11 mouse cellular contexts compared by ENCODE assay signal in genomic region chr11:93185477-93185876, GRCm38 (mm10).
DNase-seq lines count a peak whose midpoint lies in the region; ATAC-seq and TF ChIP-seq lines count a peak whose summit lies in the region.
"Had no signal": no experiment of that assay in that cellular context is flagged by ENCODE, and none has a peak within 500 bp of the region (broad histone marks: within the 10 kb centered on the region; RNA-seq: fewer than 3 reads in every experiment).

No protein-coding gene starts in this region.

- WGBS in heart, postnatal 0 days = 25% methylated on average over 4 of the region's 4 CpGs
- 53% methylated on average over 4 of the region's 4 CpGs for WGBS in lung, postnatal 0 days
- 68% methylated on average over 4 of the region's 4 CpGs for WGBS in intestine, embryonic 16.5 days

- H3K27ac ChIP-seq in heart, postnatal 0 days (ENCODE audit: low read depth) = no peak overlapping the region
- no peak overlapping the region for H3K27ac ChIP-seq in lung, postnatal 0 days (ENCODE audit: low read length)
- H3K27ac ChIP-seq in intestine, embryonic 16.5 days (ENCODE audit: low read length) = no peak overlapping the region
- H3K27ac ChIP-seq: embryonic facial prominence, embryonic 15.5 days had no signal

- peak; percentile 7 for DNase-seq in gastrocnemius, postnatal 25 days
- no peak for DNase-seq in gastrocnemius, postnatal 36 days
- DNase-seq in cerebellum, adult 11 months = peak; percentile 58
- no peak for DNase-seq in heart, postnatal 0 days (ENCODE audit: low spot score)
- no peak for DNase-seq in lung, postnatal 0 days (ENCODE audit: low spot score)
- DNase-seq: B cell, adult 2 months; kidney, adult 11 months had no signal

- H3K4me2 ChIP-seq in heart, postnatal 0 days (ENCODE audit: low read depth, low read length) = no peak overlapping the region
- H3K4me2 ChIP-seq in lung, postnatal 0 days (replicated peaks; ENCODE audit: low read depth, low read length) = no peak overlapping the region
- H3K4me2 ChIP-seq in intestine, embryonic 16.5 days (ENCODE audit: low read depth, low read length) = no peak overlapping the region
- H3K4me2 ChIP-seq: embryonic facial prominence, embryonic 15.5 days had no signal

- no peaks in the 10 kb centered on the region for H3K27me3 ChIP-seq in heart, postnatal 0 days (ENCODE audit: control insufficient read depth, insufficient read depth, low read length)
- no peaks in the 10 kb centered on the region for H3K27me3 ChIP-seq in lung, postnatal 0 days (replicated peaks; ENCODE audit: insufficient read depth, low read length)
- H3K27me3 ChIP-seq in intestine, embryonic 16.5 days (replicated peaks; ENCODE audit: control insufficient read depth, insufficient read depth, low read length) = no peaks in the 10 kb centered on the region
- H3K27me3 ChIP-seq: embryonic facial prominence, embryonic 15.5 days had no signal

- TF ChIP-seq CTCF in heart, postnatal 0 days (IDR thresholded peaks at IDR 0.05; ENCODE audit: low read depth) = no peak
- no peak for TF ChIP-seq CTCF in lung, postnatal 0 days (IDR thresholded peaks at IDR 0.05)

- TF ChIP-seq EP300 in heart, postnatal 0 days (IDR thresholded peaks at IDR 0.05; ENCODE audit: low read depth) = no peak
- TF ChIP-seq EP300 in lung, postnatal 0 days (IDR thresholded peaks at IDR 0.05) = no peak

- ATAC-seq in heart, postnatal 0 days (ENCODE audit: insufficient read depth, low read depth) = peak; percentile 47; the same call in 1 of the 2 replicates
- ATAC-seq in lung, postnatal 0 days = peak; percentile 35
- ATAC-seq in intestine, embryonic 16.5 days = no peak
- no peak for ATAC-seq in granulocyte monocyte progenitor cell, adult 5-6 weeks (replicated peaks; ENCODE audit: poor library complexity, severe bottlenecking)
- no peak for ATAC-seq in monocyte, adult 5-6 weeks (replicated peaks; ENCODE audit: insufficient number of reproducible peaks, low FRiP score, low TSS enrichment, poor library complexity, severe bottlenecking)

- no peak overlapping the region for H3K4me3 ChIP-seq in heart, postnatal 0 days (ENCODE audit: low read depth, low read length)
- H3K4me3 ChIP-seq in lung, postnatal 0 days (ENCODE audit: low read depth, low read length) = no peak overlapping the region
- no peak overlapping the region for H3K4me3 ChIP-seq in intestine, embryonic 16.5 days (ENCODE audit: low read length)
- H3K4me3 ChIP-seq: embryonic facial prominence, embryonic 15.5 days had no signal

- no peaks in the 10 kb centered on the region for H3K36me3 ChIP-seq in heart, postnatal 0 days (replicated peaks; ENCODE audit: control insufficient read depth, insufficient read depth, low read length)
- no peaks in the 10 kb centered on the region for H3K36me3 ChIP-seq in lung, postnatal 0 days (ENCODE audit: insufficient read depth, low read length)
- H3K36me3 ChIP-seq in intestine, embryonic 16.5 days (ENCODE audit: control insufficient read depth, insufficient read depth, low read length) = no peaks in the 10 kb centered on the region
- H3K36me3 ChIP-seq: embryonic facial prominence, embryonic 15.5 days had no signal

- no peak overlapping the region for H3K9ac ChIP-seq in heart, postnatal 0 days (replicated peaks; ENCODE audit: low read depth, low read length)
- H3K9ac ChIP-seq in lung, postnatal 0 days (replicated peaks; ENCODE audit: low read depth) = no peak overlapping the region
- H3K9ac ChIP-seq in intestine, embryonic 16.5 days (ENCODE audit: low read depth, low read length) = no peak overlapping the region
- H3K9ac ChIP-seq: embryonic facial prominence, embryonic 15.5 days had no signal

- H3K4me1 ChIP-seq in heart, postnatal 0 days (ENCODE audit: control insufficient read depth, insufficient read depth) = no peaks in the 10 kb centered on the region
- H3K4me1 ChIP-seq in lung, postnatal 0 days (ENCODE audit: insufficient read depth, low read depth, low read length) = no peaks in the 10 kb centered on the region
- H3K4me1 ChIP-seq in intestine, embryonic 16.5 days (ENCODE audit: control insufficient read depth, insufficient read depth, low read length) = no peaks in the 10 kb centered on the region
- H3K4me1 ChIP-seq: embryonic facial prominence, embryonic 15.5 days had no signal

- intact Hi-C loops in gastrocnemius, postnatal 36 days (cut with DNase I) = no loop called here

- no peaks in the 10 kb centered on the region for H3K9me3 ChIP-seq in heart, postnatal 0 days (replicated peaks; ENCODE audit: control insufficient read depth, low read length)
- no peaks in the 10 kb centered on the region for H3K9me3 ChIP-seq in lung, postnatal 0 days (ENCODE audit: low read length)
- H3K9me3 ChIP-seq in intestine, embryonic 16.5 days (ENCODE audit: control insufficient read depth, low read length) = no peaks in the 10 kb centered on the region
- H3K9me3 ChIP-seq: embryonic facial prominence, embryonic 15.5 days had no signal

Comparison
In these comparisons a context has a peak if more than half of its experiments do, and no peak if none do; other contexts are left out.
1. DNase-seq: peak in gastrocnemius, postnatal 25 days (single experiment) and cerebellum, adult 11 months (single experiment); none in gastrocnemius, postnatal 36 days (0 of 2), heart, postnatal 0 days (single experiment) and lung, postnatal 0 days (single experiment).
2. ATAC-seq: peak in heart, postnatal 0 days (single experiment) and lung, postnatal 0 days (single experiment); none in intestine, embryonic 16.5 days (single experiment), granulocyte monocyte progenitor cell, adult 5-6 weeks (single experiment) and monocyte, adult 5-6 weeks (single experiment).